Mouse (Mus musculus): ENCODE measurements around the gene Ssr1. TPM values are rescaled to one million over a fixed set of nuclear protein-coding genes. Genes with fewer than 3 reads are reported as not detected.

The Ssr1 gene
- 59.4 and 64.0 TPM in 2 replicates for polyA plus RNA-seq (2015; fragmentation: Nextera tagmentation; extraction: Ambion mirVana)

GRCm38 (mm10) chr13:37993704-37994404 lies at the start of gene Ssr1:
Gene Ssr1, minus strand, starts transcription at chr13:37994217.
- Histone ChIP-seq H3K4me1 (replicated peaks) (peaks cover 16% of the 10 kb centered on the region), H3K4me3 (peak within 1 kb of the TSS; percentile 88), H3K36me3 (peaks cover 22% of the 10 kb centered on the region), H3K9ac (peak within 1 kb of the TSS; percentile 89), H3K4me2 (peak within 1 kb of the TSS; percentile 75), H3K27ac (replicated peaks) (peak within 1 kb of the TSS; percentile 94), H3K27me3 (no peaks in the 10 kb centered on the region), H3K9me3 (no peaks in the 10 kb centered on the region)
- under 1% methylated on average over 86 of the region's 89 CpGs for WGBS
- peak; percentile 98 for ATAC-seq (ENCODE audit: low FRiP score, low read depth)

- H3K9ac ChIP-seq, result peak overlapping the region; percentile 74
- H3K27ac ChIP-seq (replicated peaks), result no peak overlapping the region
- peaks cover 23% of the 10 kb centered on the region for H3K4me1 ChIP-seq (replicated peaks)
- H3K36me3 ChIP-seq, result peaks cover 24% of the 10 kb centered on the region
- H3K9me3 ChIP-seq, result no peaks in the 10 kb centered on the region
- peak overlapping the region; percentile 80 for H3K4me2 ChIP-seq
- 54% methylated on average over 12 of the region's 12 CpGs for WGBS
- ATAC-seq (ENCODE audit: low FRiP score, low read depth), result no peak
- no peaks in the 10 kb centered on the region for H3K27me3 ChIP-seq
- peak overlapping the region; percentile 59 for H3K4me3 ChIP-seq
Observed at GRCm38 (mm10) chr13:38037811-38038210, 43.8 kb upstream of the Ssr1 start.

GRCm38 (mm10) chr13:38037044-38037687 lies 43.1 kb upstream of the Ssr1 start, which contains the start of gene Cage1:
Gene Cage1, minus strand, starts transcription at chr13:38037069.
- WGBS, result under 1% methylated on average over 47 of the region's 47 CpGs
- peaks cover 19% of the 10 kb centered on the region for H3K36me3 ChIP-seq

DNA sequence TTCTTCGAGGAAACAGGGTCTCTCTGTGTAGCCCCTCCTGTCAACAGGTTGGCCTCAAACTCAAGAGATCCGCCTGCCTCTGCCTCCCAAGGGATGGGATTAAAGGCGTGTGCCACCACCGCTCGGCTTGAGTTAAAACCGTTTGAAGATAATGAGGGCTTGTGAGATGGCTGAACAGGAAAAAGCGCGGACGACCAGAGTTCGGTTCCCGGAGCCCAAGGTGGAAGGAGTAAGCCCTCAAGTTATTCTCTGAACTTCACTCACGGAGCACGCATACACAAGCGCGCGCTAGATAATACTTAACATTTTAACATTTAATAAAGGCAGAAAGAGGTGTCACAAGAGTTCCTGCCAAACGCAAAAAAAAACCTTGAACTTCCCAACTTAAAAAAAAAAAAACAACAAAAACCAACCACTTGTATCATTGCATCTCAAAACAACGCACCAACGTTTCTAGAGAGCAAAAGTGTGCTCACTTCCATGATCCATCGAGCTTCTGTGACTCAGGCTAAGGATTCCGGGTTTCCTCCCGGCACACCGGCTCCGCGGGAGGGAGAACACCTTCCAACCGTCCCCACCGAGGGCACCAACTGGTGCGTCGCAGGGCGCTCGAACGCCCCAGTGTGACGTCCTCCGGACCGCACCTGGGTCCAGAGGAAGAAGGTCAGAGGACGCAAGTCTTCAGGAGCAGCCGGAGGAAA lies 42.5 kb upstream of the Ssr1 start, which contains the start of gene Riok1:
Riok1 (plus strand) TSS at position 653 of the 701 bp plus-strand sequence.
- H3K9me3 ChIP-seq, result no peaks in the 10 kb centered on the region
- no peaks in the 10 kb centered on the region for H3K27me3 ChIP-seq
- H3K27ac ChIP-seq (replicated peaks), result peak within 1 kb of the TSS; percentile 84
- WGBS, result 13% methylated on average over 37 of the region's 37 CpGs
- H3K4me3 ChIP-seq, result peak within 1 kb of the TSS; percentile 59
- peaks cover 23% of the 10 kb centered on the region for H3K4me1 ChIP-seq (replicated peaks)
- H3K4me2 ChIP-seq, result peak within 1 kb of the TSS; percentile 80
- peaks cover 17% of the 10 kb centered on the region for H3K36me3 ChIP-seq
- ATAC-seq (ENCODE audit: low FRiP score, low read depth), result peak; percentile 77; the same call in 1 of the 2 replicates
- H3K9ac ChIP-seq, result peak within 1 kb of the TSS; percentile 74

More at GRCm38 (mm10) chr13:38037044-38037687, 43.1 kb upstream of the Ssr1 start, which contains the start of gene Cage1:
- Histone ChIP-seq H3K4me1 (replicated peaks) (peaks cover 23% of the 10 kb centered on the region), H3K9ac (peak within 1 kb of the TSS; percentile 74), H3K4me2 (peak within 1 kb of the TSS; percentile 80), H3K27ac (replicated peaks) (peak within 1 kb of the TSS; percentile 84), H3K27me3 (no peaks in the 10 kb centered on the region), H3K4me3 (peak within 1 kb of the TSS; percentile 59), H3K9me3 (no peaks in the 10 kb centered on the region)
- peak; percentile 97 for ATAC-seq (ENCODE audit: low FRiP score, low read depth)

DNA sequence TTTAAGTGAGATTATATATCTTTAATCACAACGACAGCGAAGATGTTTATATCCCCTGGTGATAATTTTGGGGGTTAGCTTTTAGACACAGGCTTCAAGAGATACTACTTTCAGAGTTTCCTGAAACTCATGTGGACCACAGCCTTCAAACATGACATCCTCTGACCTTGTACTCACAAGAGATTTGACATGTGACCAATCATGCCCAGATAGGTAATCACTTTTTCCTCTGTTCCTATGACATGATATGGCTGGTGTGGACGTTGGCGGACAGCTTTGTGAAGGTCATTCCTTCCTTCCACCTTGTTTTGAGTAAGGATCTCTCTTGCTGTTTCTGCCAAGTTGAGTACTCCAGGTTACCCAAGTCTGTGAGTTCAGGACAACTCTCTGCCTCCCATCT lies 34.4 kb upstream of the Ssr1 start:
- Histone ChIP-seq H3K9ac (no peak overlapping the region), H3K27me3 (no peaks in the 10 kb centered on the region), H3K27ac (replicated peaks) (no peak overlapping the region), H3K36me3 (no peaks in the 10 kb centered on the region), H3K4me2 (no peak overlapping the region), H3K4me3 (no peak overlapping the region), H3K4me1 (replicated peaks) (no peaks in the 10 kb centered on the region), H3K9me3 (no peaks in the 10 kb centered on the region)
- ATAC-seq (ENCODE audit: low FRiP score, low read depth), result no peak
- WGBS, result 89% methylated on average over 4 of the region's 4 CpGs

GRCm38 (mm10) chr13:38027618-38028248 lies 33.7 kb upstream of the Ssr1 start:
- 69% methylated on average over 6 of the region's 6 CpGs for WGBS
- Histone ChIP-seq H3K9ac (no peak overlapping the region), H3K9me3 (no peaks in the 10 kb centered on the region), H3K27ac (replicated peaks) (no peak overlapping the region), H3K4me3 (no peak overlapping the region), H3K4me2 (no peak overlapping the region), H3K4me1 (replicated peaks) (no peaks in the 10 kb centered on the region), H3K36me3 (no peaks in the 10 kb centered on the region), H3K27me3 (no peaks in the 10 kb centered on the region)
- ATAC-seq (ENCODE audit: low FRiP score, low read depth), result no peak

DNA sequence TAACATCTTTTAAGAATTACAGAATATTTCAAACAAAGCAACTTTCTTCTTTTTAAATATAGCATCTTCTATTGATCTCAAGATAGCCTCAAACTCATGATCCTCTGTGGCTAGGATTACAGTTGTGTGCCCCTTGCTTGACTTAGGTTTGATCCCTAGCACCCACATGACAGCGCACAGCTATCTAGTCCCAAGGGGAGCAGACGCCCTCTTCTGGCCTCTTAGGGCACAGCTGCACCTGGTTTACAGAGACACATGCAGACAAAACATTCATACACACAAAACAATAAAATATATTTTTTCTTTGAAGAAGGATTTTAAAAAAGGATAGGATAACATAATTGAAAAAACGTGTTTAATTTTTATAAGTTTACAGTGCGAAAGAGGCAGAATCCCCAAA lies 31.9 kb upstream of the Ssr1 start:
- H3K9me3 ChIP-seq, result no peaks in the 10 kb centered on the region
- no peaks in the 10 kb centered on the region for H3K27me3 ChIP-seq
- ATAC-seq (ENCODE audit: low FRiP score, low read depth), result no peak
- 34% methylated on average over 4 of the region's 4 CpGs for WGBS
- H3K4me2 ChIP-seq, result no peak overlapping the region
- no peaks in the 10 kb centered on the region for H3K4me1 ChIP-seq (replicated peaks)
- H3K9ac ChIP-seq, result no peak overlapping the region
- H3K4me3 ChIP-seq, result no peak overlapping the region
- no peaks in the 10 kb centered on the region for H3K36me3 ChIP-seq
- H3K27ac ChIP-seq (replicated peaks), result no peak overlapping the region

DNA sequence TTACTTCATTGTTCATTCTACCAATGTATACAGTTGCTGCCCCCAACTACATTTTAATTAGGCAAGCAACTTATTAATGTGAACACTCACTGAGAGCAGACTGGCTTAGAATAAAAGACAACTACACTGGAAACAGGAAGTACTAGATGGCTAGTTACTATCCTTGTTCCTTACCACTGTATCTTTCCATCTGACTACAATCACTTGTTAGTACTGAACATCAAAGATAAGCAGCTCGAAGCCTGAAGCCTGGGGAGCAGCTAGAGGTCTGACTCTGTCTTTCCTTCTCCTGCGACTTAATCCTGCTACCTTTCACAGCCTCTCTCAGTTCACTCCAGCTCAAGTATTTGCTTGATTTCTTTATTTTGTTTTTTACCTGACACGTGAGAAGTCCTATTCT lies 24.8 kb upstream of the Ssr1 start:
- no peaks in the 10 kb centered on the region for H3K9me3 ChIP-seq
- H3K4me3 ChIP-seq, result no peak overlapping the region
- H3K9ac ChIP-seq, result no peak overlapping the region
- WGBS, result 79% methylated on average over 3 of the region's 3 CpGs
- H3K27ac ChIP-seq (replicated peaks), result no peak overlapping the region
- no peaks in the 10 kb centered on the region for H3K27me3 ChIP-seq
- no peaks in the 10 kb centered on the region for H3K36me3 ChIP-seq
- no peaks in the 10 kb centered on the region for H3K4me1 ChIP-seq (replicated peaks)
- no peak for ATAC-seq (ENCODE audit: low FRiP score, low read depth)
- no peak overlapping the region for H3K4me2 ChIP-seq

GRCm38 (mm10) chr13:38015591-38015990 lies 21.6 kb upstream of the Ssr1 start:
- no peak overlapping the region for H3K27ac ChIP-seq (replicated peaks)
- H3K4me1 ChIP-seq (replicated peaks), result no peaks in the 10 kb centered on the region
- no peaks in the 10 kb centered on the region for H3K36me3 ChIP-seq
- H3K4me2 ChIP-seq, result no peak overlapping the region
- no peak for ATAC-seq (ENCODE audit: low FRiP score, low read depth)
- WGBS, result 94% methylated on average over 4 of the region's 4 CpGs
- H3K9ac ChIP-seq, result no peak overlapping the region
- H3K27me3 ChIP-seq, result no peaks in the 10 kb centered on the region
- no peaks in the 10 kb centered on the region for H3K9me3 ChIP-seq
- no peak overlapping the region for H3K4me3 ChIP-seq

DNA sequence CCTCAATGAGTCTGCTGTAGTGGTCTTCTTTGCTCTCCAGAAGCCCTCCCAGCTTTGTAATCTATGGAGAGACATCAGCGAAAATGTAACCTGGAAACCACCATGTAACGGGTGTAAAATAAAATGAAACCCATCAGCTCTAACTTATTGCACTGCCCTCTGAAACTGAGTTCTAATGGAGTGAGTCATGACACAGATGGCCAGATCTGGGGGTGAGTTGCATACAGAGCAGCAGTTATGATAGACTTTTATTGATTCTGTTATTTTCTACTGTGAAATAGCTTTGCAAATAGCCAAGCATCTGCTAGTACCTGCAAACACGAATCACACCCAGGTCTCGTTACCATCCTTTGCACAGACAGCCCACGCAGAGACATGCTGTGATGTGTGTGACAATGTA lies 18.4 kb upstream of the Ssr1 start:
- no peak overlapping the region for H3K4me3 ChIP-seq
- H3K4me1 ChIP-seq (replicated peaks), result no peaks in the 10 kb centered on the region
- H3K9ac ChIP-seq, result no peak overlapping the region
- no peak for ATAC-seq (ENCODE audit: low FRiP score, low read depth)
- 85% methylated on average over 5 of the region's 5 CpGs for WGBS
- no peak overlapping the region for H3K27ac ChIP-seq (replicated peaks)
- no peaks in the 10 kb centered on the region for H3K27me3 ChIP-seq
- no peaks in the 10 kb centered on the region for H3K9me3 ChIP-seq
- no peak overlapping the region for H3K4me2 ChIP-seq
- no peaks in the 10 kb centered on the region for H3K36me3 ChIP-seq

- no peaks in the 10 kb centered on the region for H3K4me1 ChIP-seq (replicated peaks)
- no peaks in the 10 kb centered on the region for H3K36me3 ChIP-seq
- no peaks in the 10 kb centered on the region for H3K27me3 ChIP-seq
- no peak overlapping the region for H3K4me3 ChIP-seq
- H3K27ac ChIP-seq (replicated peaks), result no peak overlapping the region
- WGBS, result 86% methylated on average over 5 of the region's 5 CpGs
- no peak overlapping the region for H3K4me2 ChIP-seq
- ATAC-seq (ENCODE audit: low FRiP score, low read depth), result no peak
- H3K9me3 ChIP-seq, result no peaks in the 10 kb centered on the region
- no peak overlapping the region for H3K9ac ChIP-seq
Observed at GRCm38 (mm10) chr13:38010444-38010910, 16.5 kb upstream of the Ssr1 start.
